Mouse (Mus musculus): ENCODE measurements around the gene Ptpn4. TPM values are rescaled to one million over a fixed set of nuclear protein-coding genes. Genes with fewer than 3 reads are reported as not detected.

Ptpn4 gene
- total and polyA plus RNA-seq, 2 experiments from 2014 or later, result 4.1 to 16.7 TPM

DNA sequence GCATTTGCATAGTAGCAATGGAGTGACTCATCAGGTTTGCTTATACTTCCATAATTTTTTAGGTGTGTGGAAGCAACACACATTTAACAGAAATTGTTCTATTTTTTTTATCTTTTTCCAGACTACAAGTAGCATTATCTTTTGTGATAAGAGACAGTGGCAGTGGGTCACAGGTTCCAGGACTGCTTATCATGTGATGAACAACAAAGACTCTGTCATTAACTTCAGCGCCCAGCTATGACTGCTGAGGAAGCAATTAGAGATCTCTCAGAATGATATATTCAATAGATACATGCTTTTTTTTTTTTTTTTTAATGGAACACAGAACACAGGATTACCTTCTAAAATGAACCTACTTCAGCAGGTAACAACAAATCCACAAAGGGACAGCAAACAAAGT lies 207.0 kb downstream of the Ptpn4 start:
- DNase-seq (ENCODE audit: low spot score), result no peak
- peaks cover 3% of the 10 kb centered on the region; the same call in 1 of the 2 replicates for H3K36me3 ChIP-seq (replicated peaks; ENCODE audit: control insufficient read depth, insufficient read depth, low read length)
- H3K4me1 ChIP-seq (ENCODE audit: control insufficient read depth, insufficient read depth), result no peaks in the 10 kb centered on the region
- no peak overlapping the region for H3K4me3 ChIP-seq (ENCODE audit: low read depth, low read length)
- no peak overlapping the region for H3K4me2 ChIP-seq (ENCODE audit: low read depth, low read length)
- WGBS, result 38% methylated on average over 1 of the region's 1 CpGs
- H3K27ac ChIP-seq (ENCODE audit: low read depth), result no peak overlapping the region
- TF ChIP-seq EP300 (IDR thresholded peaks at IDR 0.05; ENCODE audit: low read depth), result no peak
- no peak for TF ChIP-seq CTCF (IDR thresholded peaks at IDR 0.05; ENCODE audit: low read depth)
- no peaks in the 10 kb centered on the region for H3K27me3 ChIP-seq (ENCODE audit: control insufficient read depth, insufficient read depth, low read length)
- H3K9me3 ChIP-seq (replicated peaks; ENCODE audit: control insufficient read depth, low read length), result no peaks in the 10 kb centered on the region
- no peak overlapping the region for H3K9ac ChIP-seq (replicated peaks; ENCODE audit: low read depth, low read length)
- ATAC-seq (ENCODE audit: insufficient read depth, low read depth), result no peak

DNA sequence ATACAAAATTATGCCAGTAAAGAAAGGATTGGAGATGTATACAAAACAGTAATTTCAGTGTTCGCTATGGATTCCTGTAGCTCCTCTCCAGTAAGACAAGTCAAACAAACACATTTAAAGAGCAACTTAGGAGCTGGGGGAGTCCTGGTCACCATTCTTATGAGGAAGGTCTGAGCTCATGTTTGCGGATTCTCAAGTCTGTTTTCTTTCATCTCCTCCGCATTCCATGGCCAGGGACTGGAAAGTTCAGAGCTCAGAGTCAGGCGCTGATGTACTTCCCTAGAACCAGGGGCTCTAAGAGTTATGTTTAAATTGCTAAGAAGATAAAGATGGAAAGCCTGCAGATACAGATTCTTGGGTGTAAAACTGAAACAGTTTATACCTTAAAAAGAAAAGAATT lies 210.6 kb downstream of the Ptpn4 start:
- H3K9me3 ChIP-seq (replicated peaks; ENCODE audit: control insufficient read depth, low read length), result no peaks in the 10 kb centered on the region
- H3K4me3 ChIP-seq (ENCODE audit: low read depth, low read length), result no peak overlapping the region
- DNase-seq (ENCODE audit: low spot score), result no peak
- TF ChIP-seq EP300 (IDR thresholded peaks at IDR 0.05; ENCODE audit: low read depth) (no peak), CTCF (IDR thresholded peaks at IDR 0.05; ENCODE audit: low read depth) (no peak)
- no peaks in the 10 kb centered on the region for H3K4me1 ChIP-seq (ENCODE audit: control insufficient read depth, insufficient read depth)
- ATAC-seq (ENCODE audit: insufficient read depth, low read depth), result no peak
- no peak overlapping the region for H3K4me2 ChIP-seq (ENCODE audit: low read depth, low read length)
- no peaks in the 10 kb centered on the region for H3K27me3 ChIP-seq (ENCODE audit: control insufficient read depth, insufficient read depth, low read length)
- H3K36me3 ChIP-seq (replicated peaks; ENCODE audit: control insufficient read depth, insufficient read depth, low read length), result no peaks in the 10 kb centered on the region
- WGBS, result 53% methylated on average over 4 of the region's 4 CpGs
- H3K27ac ChIP-seq (ENCODE audit: low read depth), result no peak overlapping the region
- no peak overlapping the region for H3K9ac ChIP-seq (replicated peaks; ENCODE audit: low read depth, low read length)

DNA sequence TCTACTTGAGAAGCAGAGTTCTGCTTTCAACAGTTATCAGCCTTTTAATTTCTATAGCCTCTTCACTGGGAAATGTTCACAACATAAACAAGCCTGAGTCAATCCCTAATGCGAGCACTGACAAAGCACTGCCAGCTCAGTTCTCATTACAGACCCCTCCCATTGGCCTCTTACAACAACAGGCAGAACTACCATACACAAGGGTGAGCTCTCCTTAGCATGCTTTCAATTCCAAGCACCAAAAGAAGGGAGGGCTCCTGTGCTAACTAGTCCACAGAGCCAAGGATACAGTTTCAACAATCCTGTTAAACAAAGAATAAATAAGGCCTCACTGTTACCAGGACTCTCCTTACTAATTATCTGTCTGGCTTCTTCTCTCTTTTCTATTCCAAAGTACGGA lies 213.0 kb downstream of the Ptpn4 start:
- no peak overlapping the region for H3K27ac ChIP-seq (ENCODE audit: low read depth)
- DNase-seq (ENCODE audit: low spot score), result no peak
- no peaks in the 10 kb centered on the region for H3K9me3 ChIP-seq (replicated peaks; ENCODE audit: control insufficient read depth, low read length)
- no peak for TF ChIP-seq EP300 (IDR thresholded peaks at IDR 0.05; ENCODE audit: low read depth)
- no peak for TF ChIP-seq CTCF (IDR thresholded peaks at IDR 0.05; ENCODE audit: low read depth)
- 51% methylated on average over 2 of the region's 2 CpGs for WGBS
- H3K4me3 ChIP-seq (ENCODE audit: low read depth, low read length), result no peak overlapping the region
- H3K4me2 ChIP-seq (ENCODE audit: low read depth, low read length), result no peak overlapping the region
- no peaks in the 10 kb centered on the region for H3K27me3 ChIP-seq (ENCODE audit: control insufficient read depth, insufficient read depth, low read length)
- ATAC-seq (ENCODE audit: insufficient read depth, low read depth), result no peak
- no peak overlapping the region for H3K9ac ChIP-seq (replicated peaks; ENCODE audit: low read depth, low read length)
- no peaks in the 10 kb centered on the region for H3K4me1 ChIP-seq (ENCODE audit: control insufficient read depth, insufficient read depth)
- H3K36me3 ChIP-seq (replicated peaks; ENCODE audit: control insufficient read depth, insufficient read depth, low read length), result no peaks in the 10 kb centered on the region

DNA sequence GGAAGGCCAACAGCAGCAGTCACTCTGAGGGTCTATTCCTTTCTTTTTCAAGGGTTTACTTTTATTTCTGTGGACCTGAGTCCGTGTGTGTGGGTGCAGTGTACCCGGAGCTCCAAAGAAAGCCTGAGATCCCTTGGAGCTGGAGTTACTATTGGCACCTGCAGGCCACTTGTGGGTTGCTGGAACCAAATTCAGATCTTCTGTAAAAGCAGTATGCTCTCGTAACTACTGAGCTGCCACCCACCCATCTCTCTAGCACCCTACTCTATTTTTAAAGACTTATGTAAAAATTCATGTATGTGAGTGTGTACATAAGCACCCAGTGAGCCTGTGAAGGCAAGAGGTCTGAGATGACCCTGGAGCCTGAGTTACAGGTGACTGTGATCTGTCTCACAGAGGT lies 232.0 kb downstream of the Ptpn4 start:
- H3K27ac ChIP-seq (ENCODE audit: low read depth), result no peak overlapping the region
- ATAC-seq (ENCODE audit: insufficient read depth, low read depth), result no peak
- H3K4me2 ChIP-seq (ENCODE audit: low read depth, low read length), result no peak overlapping the region
- H3K9ac ChIP-seq (replicated peaks; ENCODE audit: low read depth, low read length), result no peak overlapping the region
- H3K4me1 ChIP-seq (ENCODE audit: control insufficient read depth, insufficient read depth), result no peaks in the 10 kb centered on the region
- no peak overlapping the region for H3K4me3 ChIP-seq (ENCODE audit: low read depth, low read length)
- no peaks in the 10 kb centered on the region for H3K27me3 ChIP-seq (ENCODE audit: control insufficient read depth, insufficient read depth, low read length)
- DNase-seq (ENCODE audit: low spot score), result no peak
- 0 out of 2 replicates have a peak, but pooled peaks cover 4% of the 10 kb centered on the region for H3K36me3 ChIP-seq (replicated peaks; ENCODE audit: control insufficient read depth, insufficient read depth, low read length)
- TF ChIP-seq CTCF (IDR thresholded peaks at IDR 0.05; ENCODE audit: low read depth) (no peak), EP300 (IDR thresholded peaks at IDR 0.05; ENCODE audit: low read depth) (no peak)
- 87% methylated on average over 3 of the region's 3 CpGs for WGBS
- no peaks in the 10 kb centered on the region for H3K9me3 ChIP-seq (replicated peaks; ENCODE audit: control insufficient read depth, low read length)

Other genes with a start within 250 kb of the Ptpn4 start
- gene Epb41l5, start 188.6 kb downstream of the Ptpn4 start, total RNA-seq (2014; rRNA removed; ENCODE audit: low replicate concordance), result 6.3 and 6.8 TPM in 2 replicates
- 4.2 and 4.8 TPM in 2 replicates for gene Epb41l5, start 188.6 kb downstream of the Ptpn4 start, polyA plus RNA-seq (2015; fragmentation: Nextera tagmentation; extraction: Ambion mirVana)
- gene Tmem177, start 75.6 kb upstream of the Ptpn4 start, total RNA-seq (2014; rRNA removed; ENCODE audit: low replicate concordance), result 9.4 and 11.3 TPM in 2 replicates
- gene Tmem177, start 75.6 kb upstream of the Ptpn4 start, polyA plus RNA-seq (2015; fragmentation: Nextera tagmentation; extraction: Ambion mirVana), result 5.3 and 6.6 TPM in 2 replicates
- not detected in 2 replicates for gene Cfap221, start 159.6 kb upstream of the Ptpn4 start, total RNA-seq (2014; rRNA removed; ENCODE audit: low replicate concordance)
- gene Cfap221, start 159.6 kb upstream of the Ptpn4 start, polyA plus RNA-seq (2015; fragmentation: Nextera tagmentation; extraction: Ambion mirVana), result 0.04 TPM in 1 of 2 replicates, not detected in the other
- not detected in 2 replicates for gene Sctr, start 169.3 kb upstream of the Ptpn4 start, total RNA-seq (2014; rRNA removed; ENCODE audit: low replicate concordance)
- gene Sctr, start 169.3 kb upstream of the Ptpn4 start, polyA plus RNA-seq (2015; fragmentation: Nextera tagmentation; extraction: Ambion mirVana), result not detected in 2 replicates
- gene Tmem37, start 236.5 kb upstream of the Ptpn4 start, total RNA-seq (2014; rRNA removed; ENCODE audit: low replicate concordance), result 0.23 and 7.8 TPM in 2 replicates
- gene Tmem37, start 236.5 kb upstream of the Ptpn4 start, polyA plus RNA-seq (2015; fragmentation: Nextera tagmentation; extraction: Ambion mirVana), result 6.8 and 6.9 TPM in 2 replicates

All from heart, postnatal 0 days (tissue).